Mouse (Mus musculus) C2C12 (cell line): ENCODE data around the gene Tldc2. TPM values are rescaled to one million over a fixed set of nuclear protein-coding genes. Genes with fewer than 3 reads are reported as not detected.

Source experiments
- H3K27me3 ChIP-seq: one replicate; pipeline ENCODE4 v1.6.1; 2011; ENCODE audit not compliant: control insufficient read depth, insufficient read depth, insufficient read length
- H3K36me3 ChIP-seq: one replicate; pipeline ENCODE4 v1.6.1; 2011; ENCODE audit not compliant: control insufficient read depth, insufficient read depth
- H3K4me3 ChIP-seq: one replicate; pipeline ENCODE4 v1.5.1; 2011; ENCODE audit warnings: mild to moderate bottlenecking, control low read depth; ENCODE audit not compliant: poor library complexity, insufficient read depth, severe bottlenecking
- H3K79me2 ChIP-seq: one replicate; pipeline ENCODE4 v1.6.1; 2011; ENCODE audit not compliant: control insufficient read depth, insufficient read depth
- H3K79me3 ChIP-seq: one replicate; pipeline ENCODE4 v1.6.1; 2011; ENCODE audit warnings: low read depth, control low read depth
- H3ac ChIP-seq: one replicate; pipeline ENCODE3; 2011; ENCODE audit warnings: low read depth; ENCODE audit not compliant: control insufficient read depth, insufficient read length
- CEBPB ChIP-seq: IDR thresholded peaks from one replicate; pipeline ENCODE4 v1.6.1; 2011; ENCODE audit warnings: low read depth, mild to moderate bottlenecking, control low read depth, moderate library complexity
- CTCF ChIP-seq: IDR thresholded peaks from one replicate; pipeline ENCODE4 v1.5.1; 2011; ENCODE audit not compliant: control insufficient read depth, insufficient read depth, insufficient read length
- FOSL1 ChIP-seq: IDR thresholded peaks from one replicate; pipeline ENCODE4 v1.8.0; 2011; ENCODE audit warnings: mild to moderate bottlenecking, low read length; ENCODE audit not compliant: poor library complexity, insufficient read depth, severe bottlenecking
- MAX ChIP-seq: IDR thresholded peaks from one replicate; pipeline ENCODE4 v1.6.1; 2011; ENCODE audit warnings: mild to moderate bottlenecking, control low read depth
- MYOD1 ChIP-seq: IDR thresholded peaks from one replicate; pipeline ENCODE4 v1.6.1; 2011; ENCODE audit warnings: low read depth; ENCODE audit not compliant: control insufficient read depth, insufficient read length
- MYOG ChIP-seq: IDR thresholded peaks from one replicate; pipeline ENCODE4 v1.6.1; 2011; ENCODE audit not compliant: control insufficient read depth, insufficient read length; ENCODE audit errors: extremely low read depth
- USF1 ChIP-seq: IDR thresholded peaks from one replicate; pipeline ENCODE4 v1.6.1; 2011; ENCODE audit warnings: low read depth, mild to moderate bottlenecking, control low read depth, moderate library complexity
- polyA plus RNA-seq: library from polyadenylated mRNA; unstranded; fragments of >200 nt; fragmentation: generic; extraction: Trizol; gene quantifications from one replicate; pipeline ENCODE4 v1.2.1, GENCODE M21; 2012; ENCODE audit warnings: missing spikeins

The Tldc2 gene
- polyA plus RNA-seq, 1 experiment = not detected

- TF ChIP-seq FOSL1 (no peak), MYOG (no peak), USF1 (no peak), CTCF (no peak), CEBPB (no peak), MYOD1 (no peak), MAX (no peak)
These were observed 44.1 kb downstream of the Tldc2 start for GRCm38 (mm10) chr2:157130813-157131514.

GRCm38 (mm10) chr2:157132086-157132485, 45.2 kb downstream of the Tldc2 start:
- Histone ChIP-seq H3K27me3 (no peaks in the 10 kb centered on the region), H3ac (no peak overlapping the region), H3K79me3 (peaks cover 25% of the 10 kb centered on the region), H3K79me2 (peaks cover 50% of the 10 kb centered on the region), H3K36me3 (peaks cover 22% of the 10 kb centered on the region), H3K4me3 (no peak overlapping the region)
- TF ChIP-seq MYOG (no peak), FOSL1 (no peak), CTCF (no peak), CEBPB (no peak), USF1 (no peak), MYOD1 (no peak), MAX (no peak)

More at GRCm38 (mm10) chr2:157130813-157131514, 44.1 kb downstream of the Tldc2 start:
- Histone ChIP-seq H3K27me3 (no peaks in the 10 kb centered on the region), H3K79me3 (peaks cover 25% of the 10 kb centered on the region), H3K79me2 (peaks cover 50% of the 10 kb centered on the region), H3ac (no peak overlapping the region), H3K36me3 (peaks cover 31% of the 10 kb centered on the region), H3K4me3 (no peak overlapping the region)

- Histone ChIP-seq H3K36me3 (peaks cover 16% of the 10 kb centered on the region), H3K79me2 (peaks cover 50% of the 10 kb centered on the region), H3ac (no peak overlapping the region), H3K4me3 (no peak overlapping the region), H3K79me3 (peaks cover 25% of the 10 kb centered on the region), H3K27me3 (no peaks in the 10 kb centered on the region)
- TF ChIP-seq MYOD1 = no peak
- no peak for TF ChIP-seq MYOG
- no peak for TF ChIP-seq MAX
- TF ChIP-seq FOSL1 = no peak
These were observed 46.1 kb downstream of the Tldc2 start for GRCm38 (mm10) chr2:157132686-157133540.

GRCm38 (mm10) chr2:157133769-157134478, 47.1 kb downstream of the Tldc2 start:
- Histone ChIP-seq H3K36me3 (peaks cover 6% of the 10 kb centered on the region), H3K79me2 (peaks cover 50% of the 10 kb centered on the region), H3K4me3 (peak overlapping the region; percentile 87), H3K27me3 (no peaks in the 10 kb centered on the region), H3ac (peak overlapping the region; percentile 84), H3K79me3 (peaks cover 25% of the 10 kb centered on the region)
- TF ChIP-seq MYOG = no peak
- no peak for TF ChIP-seq CTCF
- TF ChIP-seq MYOD1 = no peak
- no peak for TF ChIP-seq MAX
- no peak for TF ChIP-seq CEBPB
- TF ChIP-seq FOSL1 = no peak
- TF ChIP-seq USF1 = no peak

GRCm38 (mm10) chr2:157134479-157134931, 47.6 kb downstream of the Tldc2 start:
- H3K79me3 ChIP-seq = peaks cover 25% of the 10 kb centered on the region
- peaks cover 50% of the 10 kb centered on the region for H3K79me2 ChIP-seq
- peak overlapping the region; percentile 84 for H3ac ChIP-seq
- no peaks in the 10 kb centered on the region for H3K27me3 ChIP-seq
- H3K36me3 ChIP-seq = peaks cover 2% of the 10 kb centered on the region
- peak overlapping the region; percentile 87 for H3K4me3 ChIP-seq
- TF ChIP-seq MYOG (no peak), CTCF (no peak), USF1 (no peak), MYOD1 (no peak)
